Mouse (Mus musculus) midbrain, postnatal 0 days (tissue): ENCODE results near the gene Tmem119. TPM values are rescaled to one million over a fixed set of nuclear protein-coding genes. Genes with fewer than 3 reads are reported as not detected.

Source experiments
- ATAC-seq: fragments of 200-750 bp; cut with Nextera tagmentation; 2 replicates; pipeline ENCODE4 v1.8.0; 2017; ENCODE audit warnings: moderate number of reproducible peaks, mild to moderate bottlenecking, moderate TSS enrichment, moderate library complexity; ENCODE audit not compliant: low FRiP score
- DNase-seq: peaks from one replicate; pipeline ENCODE4 v3.0.0-alpha.2; 2015; ENCODE audit warnings: low spot score
- H3K27ac ChIP-seq: fragments of 300-500 bp; sonication (generic); 2 replicates; pipeline ENCODE4 v1.5.1; 2014; ENCODE audit warnings: low read depth, mild to moderate bottlenecking, low read length, mixed read lengths
- H3K27me3 ChIP-seq: fragments of 300-500 bp; sonication (generic); 2 replicates; pipeline ENCODE4 v1.6.1; 2014; ENCODE audit warnings: low read length, control low read depth, mixed read lengths; ENCODE audit not compliant: insufficient read depth
- H3K36me3 ChIP-seq: fragments of 300-500 bp; sonication (generic); 2 replicates; pipeline ENCODE4 v1.6.1; 2014; ENCODE audit warnings: low read length, control low read depth, mixed read lengths; ENCODE audit not compliant: insufficient read depth
- H3K4me1 ChIP-seq: fragments of 300-500 bp; sonication (generic); 2 replicates; pipeline ENCODE4 v1.6.1; 2014; ENCODE audit warnings: mild to moderate bottlenecking, control low read depth, antibody characterized with exemption, low read length, mixed read lengths; ENCODE audit not compliant: insufficient read depth
- H3K4me2 ChIP-seq: fragments of 300-500 bp; sonication (generic); 2 replicates; pipeline ENCODE4 v1.6.1; 2014; ENCODE audit warnings: low read depth, mild to moderate bottlenecking, low read length, mixed read lengths; ENCODE audit not compliant: poor library complexity, severe bottlenecking
- H3K4me3 ChIP-seq: fragments of 300-500 bp; sonication (generic); 2 replicates; pipeline ENCODE4 v1.5.1; 2014; ENCODE audit warnings: low read depth, mild to moderate bottlenecking, low read length, moderate library complexity
- H3K9ac ChIP-seq: fragments of 300-500 bp; sonication (generic); replicated peaks from 2 replicates; pipeline ENCODE4 v1.6.1; 2014; ENCODE audit warnings: mild to moderate bottlenecking, low read length, moderate library complexity, mixed read lengths; ENCODE audit not compliant: poor library complexity, severe bottlenecking
- H3K9me3 ChIP-seq: fragments of 300-500 bp; sonication (generic); 2 replicates; pipeline ENCODE4 v1.6.1; 2016; ENCODE audit warnings: low read length, control low read depth
- CTCF ChIP-seq: IDR thresholded peaks from 2 replicates; pipeline ENCODE4 v1.5.1; 2016; ENCODE audit warnings: antibody characterized with exemption, mild to moderate bottlenecking
- WGBS: fragments of 180-500 bp; shearing (Covaris S2); extraction: QIAGEN DNeasy Blood & Tissue Kit; methylation state at CpG from one replicate; pipeline ENCODE4 v1.1.7; 2014; 5-methylcytosine and 5-hydroxymethylcytosine counted together
- polyA plus RNA-seq: library from polyadenylated mRNA; unstranded; fragments of >200 nt; fragmentation: Nextera tagmentation; extraction: Ambion mirVana; gene quantifications from 2 replicates; pipeline ENCODE4 v1.2.1, GENCODE M21; 2015
- total RNA-seq: library from RNA; depleted of rRNA; stranded (reverse); fragments of >200 nt; gene quantifications from 2 replicates; pipeline ENCODE4 v1.2.3, GENCODE M21; 2014; rRNA removed

The Tmem119 gene
- total and polyA plus RNA-seq, 2 experiments from 2014 or later, result 5.9 to 10.1 TPM

DNA sequence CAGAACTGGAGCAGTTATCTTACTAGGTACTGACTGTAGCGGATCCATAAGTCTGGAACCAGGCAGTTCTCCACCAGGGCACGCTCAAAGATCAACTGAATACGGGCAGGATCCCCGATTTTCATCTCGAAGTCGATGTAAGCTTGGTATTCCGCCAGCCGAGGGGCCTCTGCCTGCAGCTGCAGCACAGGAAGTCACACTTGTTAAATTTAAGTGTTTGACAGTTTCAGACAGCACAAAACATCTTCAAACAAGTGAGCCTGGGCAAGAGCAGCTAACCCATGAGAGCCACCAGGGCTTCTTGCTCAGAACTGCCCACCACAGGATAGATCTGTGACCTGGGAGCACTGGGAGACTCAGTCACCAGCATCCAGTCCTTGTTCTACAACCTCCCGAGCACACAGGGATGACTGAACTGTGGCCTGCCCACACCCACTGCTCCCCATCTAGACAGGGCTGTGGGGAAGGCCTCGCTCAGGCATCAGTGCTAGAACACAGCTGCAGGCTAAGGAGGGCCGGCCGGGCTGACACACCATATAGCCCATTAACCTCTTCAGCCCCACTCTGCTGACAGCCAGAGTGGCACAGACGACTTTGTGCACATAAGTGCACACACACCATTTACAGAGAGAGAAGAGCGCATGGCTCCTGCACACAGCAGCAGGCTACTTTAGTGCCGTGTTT, 44.8 kb downstream of the Tmem119 start:
- Histone ChIP-seq H3K36me3 (peaks cover 87% of the 10 kb centered on the region), H3K27ac (no peak overlapping the region), H3K4me2 (no peak overlapping the region), H3K4me3 (no peak overlapping the region), H3K9ac (no peak overlapping the region), H3K9me3 (no peaks in the 10 kb centered on the region), H3K4me1 (no peaks in the 10 kb centered on the region), H3K27me3 (no peaks in the 10 kb centered on the region)
- TF ChIP-seq CTCF, result no peak
- 89% methylated on average over 15 of the region's 15 CpGs for WGBS
- no peak for DNase-seq
- ATAC-seq, result no peak

GRCm38 (mm10) chr5:113751521-113752157, 48.7 kb downstream of the Tmem119 start:
- Histone ChIP-seq H3K9me3 (no peaks in the 10 kb centered on the region), H3K4me2 (no peak overlapping the region), H3K27ac (no peak overlapping the region), H3K4me3 (no peak overlapping the region), H3K4me1 (no peaks in the 10 kb centered on the region), H3K9ac (no peak overlapping the region), H3K36me3 (peaks cover 88% of the 10 kb centered on the region), H3K27me3 (no peaks in the 10 kb centered on the region)
- TF ChIP-seq CTCF, result no peak
- no peak for DNase-seq
- 94% methylated on average over 9 of the region's 9 CpGs for WGBS
- no peak for ATAC-seq

GRCm38 (mm10) chr5:113748556-113749331, 51.6 kb downstream of the Tmem119 start:
- DNase-seq (no peak), ATAC-seq (no peak)
- Histone ChIP-seq H3K36me3 (peaks cover 89% of the 10 kb centered on the region), H3K4me2 (no peak overlapping the region), H3K27me3 (no peaks in the 10 kb centered on the region), H3K27ac (no peak overlapping the region), H3K9ac (no peak overlapping the region), H3K9me3 (no peaks in the 10 kb centered on the region), H3K4me3 (no peak overlapping the region), H3K4me1 (no peaks in the 10 kb centered on the region)
- 95% methylated on average over 13 of the region's 13 CpGs for WGBS
- no peak for TF ChIP-seq CTCF

GRCm38 (mm10) chr5:113747629-113748028, 52.7 kb downstream of the Tmem119 start:
- ATAC-seq, result no peak
- no peak overlapping the region for H3K4me2 ChIP-seq
- no peaks in the 10 kb centered on the region for H3K9me3 ChIP-seq
- WGBS, result 93% methylated on average over 5 of the region's 5 CpGs
- peak; percentile 47 for TF ChIP-seq CTCF
- H3K9ac ChIP-seq, result no peak overlapping the region
- no peak overlapping the region for H3K27ac ChIP-seq
- DNase-seq, result no peak
- peaks cover 90% of the 10 kb centered on the region for H3K36me3 ChIP-seq
- H3K4me1 ChIP-seq, result no peaks in the 10 kb centered on the region
- H3K27me3 ChIP-seq, result no peaks in the 10 kb centered on the region
- H3K4me3 ChIP-seq, result no peak overlapping the region

Other genes with a start within 250 kb of the Tmem119 start
- gene Cmklr1, start 150.1 kb downstream of the Tmem119 start, total RNA-seq, result 2.7 and 3.6 TPM in 2 replicates
- 0.63 and 1.1 TPM in 2 replicates for gene Cmklr1, start 150.1 kb downstream of the Tmem119 start, polyA plus RNA-seq
- gene 1700069L16Rik, start 75.7 kb downstream of the Tmem119 start, total RNA-seq, result not detected in 2 replicates
- gene 1700069L16Rik, start 75.7 kb downstream of the Tmem119 start, polyA plus RNA-seq, result not detected in 2 replicates
- gene Ficd, start 64.7 kb downstream of the Tmem119 start, total RNA-seq, result 11.5 and 15.4 TPM in 2 replicates
- gene Ficd, start 64.7 kb downstream of the Tmem119 start, polyA plus RNA-seq, result 8.7 and 9.0 TPM in 2 replicates
- gene Sart3, start 28.0 kb downstream of the Tmem119 start, total RNA-seq, result 44.7 and 51.1 TPM in 2 replicates
- 24.8 and 26.5 TPM in 2 replicates for gene Sart3, start 28.0 kb downstream of the Tmem119 start, polyA plus RNA-seq
- 65.3 and 65.8 TPM in 2 replicates for gene Iscu, start 27.8 kb downstream of the Tmem119 start, total RNA-seq
- 96.9 and 102 TPM in 2 replicates for gene Iscu, start 27.8 kb downstream of the Tmem119 start, polyA plus RNA-seq
- gene Selplg, start 32.1 kb upstream of the Tmem119 start, total RNA-seq, result 0.52 and 3.1 TPM in 2 replicates
- 1.9 and 2.3 TPM in 2 replicates for gene Selplg, start 32.1 kb upstream of the Tmem119 start, polyA plus RNA-seq
- 157 and 311 TPM in 2 replicates for gene Coro1c, start 108.2 kb upstream of the Tmem119 start, total RNA-seq
- 165 and 171 TPM in 2 replicates for gene Coro1c, start 108.2 kb upstream of the Tmem119 start, polyA plus RNA-seq
- gene Ssh1, start 193.4 kb upstream of the Tmem119 start, total RNA-seq, result 14.0 and 14.3 TPM in 2 replicates
- gene Ssh1, start 193.4 kb upstream of the Tmem119 start, polyA plus RNA-seq, result 9.8 and 12.4 TPM in 2 replicates
- not detected in 2 replicates for gene Dao, start 203.2 kb upstream of the Tmem119 start, total RNA-seq
- gene Dao, start 203.2 kb upstream of the Tmem119 start, polyA plus RNA-seq, result 0.09 TPM in 1 of 2 replicates, not detected in the other